Mouse (Mus musculus): ENCODE data around the gene Pnpla2. TPM values are rescaled to one million over a fixed set of nuclear protein-coding genes. Genes with fewer than 3 reads are reported as not detected.

Gene Pnpla2
- 10.3 and 13.7 TPM in 2 replicates for polyA plus RNA-seq (2012; rRNA removed)

DNA sequence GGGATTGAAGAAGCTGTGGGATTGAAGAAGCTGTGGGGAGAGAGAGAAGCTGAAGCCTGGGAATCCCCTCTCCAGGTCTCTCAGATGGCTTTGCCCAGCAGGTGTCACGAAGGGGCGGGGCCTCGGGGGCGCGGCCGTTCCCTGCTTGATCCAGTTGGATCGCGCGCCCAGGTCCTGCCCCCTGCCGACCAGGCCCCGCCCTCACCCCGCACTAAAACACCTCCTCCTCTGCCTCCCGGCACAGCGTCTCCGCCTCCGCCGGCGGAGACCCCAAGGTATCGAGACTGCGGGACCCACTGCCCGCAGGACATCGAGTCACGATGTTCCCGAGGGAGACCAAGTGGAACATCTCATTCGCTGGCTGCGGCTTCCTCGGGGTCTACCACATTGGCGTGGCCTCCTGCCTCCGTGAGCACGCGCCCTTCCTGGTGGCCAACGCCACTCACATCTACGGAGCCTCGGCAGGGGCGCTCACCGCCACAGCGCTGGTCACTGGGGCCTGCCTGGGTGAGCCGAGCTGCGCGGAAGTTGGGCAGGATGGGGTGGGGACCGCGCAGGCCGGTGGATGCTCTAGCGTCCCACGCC is at the start of gene Pnpla2:
Pnpla2 (plus strand) TSS at position 232 of the 585 bp plus-strand sequence.

DNA sequence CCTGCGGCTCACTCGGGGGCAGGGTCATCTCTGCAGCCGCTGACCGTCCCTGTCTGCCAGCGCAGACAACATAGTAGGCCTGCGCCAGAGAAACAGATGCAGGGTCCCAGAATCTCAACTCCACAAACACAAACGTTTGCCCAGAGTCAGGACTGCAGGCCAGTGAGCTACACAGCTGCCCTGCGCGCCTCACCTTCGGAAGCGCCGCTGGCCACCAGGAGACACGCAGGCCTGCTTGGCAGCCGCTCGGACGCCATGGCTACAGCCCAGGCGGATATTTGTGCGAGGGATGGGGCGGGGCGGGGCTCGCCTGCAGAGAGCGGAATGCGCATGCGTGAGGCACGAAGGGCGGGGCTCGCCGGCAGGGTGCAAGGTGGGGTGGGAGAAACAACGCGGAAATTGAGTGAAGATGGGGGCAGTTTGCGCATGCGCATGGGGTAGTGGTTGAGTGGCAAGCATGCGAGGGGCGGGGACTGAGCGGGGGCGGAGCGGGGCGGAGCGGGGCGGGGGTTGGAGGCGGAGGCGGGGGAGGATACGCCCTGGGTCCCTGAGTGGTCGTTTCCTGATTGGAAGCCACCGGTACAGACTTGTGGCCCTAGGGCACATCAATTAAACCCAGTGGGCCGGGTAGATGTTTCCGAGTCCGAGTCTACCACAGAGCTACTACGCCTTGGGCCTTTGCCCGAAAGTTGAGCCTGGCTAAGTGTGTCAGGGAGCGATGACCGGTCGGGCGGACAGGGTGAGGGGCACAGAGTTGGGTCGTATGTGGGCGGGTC is 41.0 kb upstream of the Pnpla2 start, which contains the start of gene Gatd1:
Gatd1 (minus strand) TSS at position 328 of the 776 bp plus-strand sequence.

DNA sequence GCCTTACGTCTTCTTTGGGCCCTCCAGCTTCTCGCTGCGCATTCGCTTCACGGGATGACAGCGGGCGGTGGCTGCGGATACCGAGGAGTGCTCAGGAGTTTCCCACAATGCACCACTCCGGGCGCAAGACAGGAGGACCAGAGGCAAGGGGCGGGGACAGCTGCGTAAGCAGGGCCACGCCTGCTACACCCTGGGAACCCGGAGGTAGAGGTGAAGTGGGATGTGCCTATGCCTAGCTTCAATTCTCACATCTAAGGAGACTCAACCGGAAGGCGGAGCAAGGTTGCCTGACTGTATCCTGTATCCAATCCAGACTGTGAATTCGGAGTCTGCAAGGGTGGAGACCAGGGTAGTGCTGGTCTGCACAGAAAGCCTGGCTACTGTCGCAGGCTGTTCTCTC is 25.7 kb upstream of the Pnpla2 start, which contains the start of gene Cend1:
Cend1 (minus strand) TSS at position 182 of the 400 bp plus-strand sequence.

DNA sequence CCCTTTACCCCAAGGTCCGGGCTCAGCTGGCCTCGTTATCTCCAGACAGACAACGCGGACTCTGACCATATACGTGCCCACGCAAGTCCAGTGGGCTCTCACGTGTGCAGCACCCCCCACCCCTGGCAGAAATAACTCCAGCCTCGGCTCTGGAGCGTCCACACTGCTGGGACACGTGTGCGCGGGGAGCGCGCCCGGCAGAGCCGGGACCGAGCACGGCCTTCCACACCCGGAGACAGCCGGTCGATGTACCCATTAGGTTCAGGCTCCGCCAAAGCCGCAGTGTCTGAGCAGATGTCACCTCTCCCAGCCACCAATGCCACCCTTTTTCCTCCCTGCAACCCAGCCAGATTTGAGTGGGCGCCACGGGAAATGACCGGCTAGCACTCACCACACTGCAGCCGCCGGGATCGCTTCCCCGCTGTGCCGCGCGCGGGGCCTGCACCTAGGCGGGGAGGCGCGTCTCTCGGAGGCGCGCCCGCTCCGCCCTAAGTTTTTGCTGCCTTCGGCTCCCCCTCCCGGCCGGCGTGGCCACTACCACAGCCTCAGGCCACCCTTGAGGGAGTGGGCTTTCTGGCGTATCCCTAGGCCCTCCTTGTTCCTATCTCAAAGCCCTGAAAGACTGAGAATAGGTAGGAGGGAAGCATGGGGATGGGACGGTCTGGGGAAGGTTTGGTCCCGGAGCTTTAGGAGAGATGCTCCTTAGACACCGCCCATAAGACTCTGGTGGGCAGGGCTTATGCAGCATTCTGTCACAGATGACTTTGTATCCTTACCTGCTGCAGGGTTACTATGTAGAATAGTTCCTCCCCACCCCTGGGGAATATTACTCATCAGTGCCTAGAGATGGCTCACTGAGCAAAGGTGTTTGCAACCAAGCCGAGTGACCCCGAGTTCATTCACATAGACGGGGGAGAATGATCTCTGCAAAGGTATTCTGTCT is 17.5 kb upstream of the Pnpla2 start, which contains the start of gene Slc25a22:
Slc25a22 (minus strand) TSS at position 715 of the 943 bp plus-strand sequence.

DNA sequence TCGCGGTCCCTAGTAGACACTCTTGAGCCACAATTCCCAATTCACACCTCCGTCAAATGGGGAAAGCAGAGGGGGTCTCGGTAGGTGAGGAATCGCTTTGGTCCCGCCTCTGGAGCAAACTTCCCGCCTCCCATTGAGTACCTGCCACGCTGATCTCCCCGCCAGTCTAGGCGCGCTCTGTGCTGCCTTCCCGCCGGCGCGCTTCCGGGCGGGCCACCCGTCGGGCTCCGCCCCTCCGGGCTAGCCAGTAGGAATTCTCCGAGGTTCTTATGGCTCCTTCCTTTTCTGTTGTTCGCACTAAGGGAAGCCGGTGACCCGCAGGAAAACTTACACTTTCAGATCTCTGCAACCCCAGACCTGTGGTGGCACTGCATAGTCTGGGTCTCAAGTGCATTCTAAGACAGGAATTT is 11.2 kb upstream of the Pnpla2 start, which contains the start of gene Pidd1:
Pidd1 (minus strand) TSS at position 198 of the 410 bp plus-strand sequence.

DNA sequence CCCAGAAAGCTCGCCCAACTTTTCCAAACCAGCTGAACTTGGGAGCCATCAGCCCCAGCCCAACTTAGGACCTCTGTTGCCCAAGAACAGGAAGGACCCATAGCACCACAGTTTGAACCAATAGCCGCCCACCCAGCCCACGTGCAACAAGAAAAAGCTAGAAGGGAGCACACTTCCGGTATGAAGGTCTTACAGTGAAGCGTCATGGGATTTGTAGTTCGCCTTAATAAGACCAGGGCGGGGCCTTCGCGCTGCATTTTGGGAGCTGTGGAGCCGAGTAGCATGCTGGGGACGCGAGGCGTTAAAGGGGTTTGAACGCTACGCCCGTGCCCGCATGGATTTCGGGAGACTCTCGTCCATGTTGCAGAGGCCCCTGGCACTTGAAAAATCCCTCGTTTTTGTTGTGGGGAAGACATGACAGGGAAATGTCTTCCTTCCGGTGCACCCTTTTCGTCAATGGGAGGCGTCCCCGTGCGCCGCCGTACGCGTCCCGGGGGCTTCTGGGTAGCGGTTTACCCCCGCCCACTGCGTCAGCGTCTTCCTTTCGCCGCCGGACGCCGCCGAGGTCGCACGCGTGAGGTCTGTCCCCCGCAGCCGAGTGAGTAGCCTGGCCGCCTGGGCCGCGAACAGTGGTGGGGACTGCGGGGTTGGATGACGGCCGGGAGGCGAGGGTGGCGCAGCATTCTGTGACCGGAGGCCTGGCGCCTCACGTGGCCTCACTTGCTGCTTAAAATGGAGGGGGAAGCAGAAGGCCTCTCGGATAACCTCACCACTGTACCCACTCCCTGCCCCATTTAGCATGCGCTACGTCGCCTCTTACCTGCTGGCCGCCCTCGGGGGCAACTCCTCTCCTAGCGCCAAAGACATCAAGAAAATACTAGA is 7.6 kb upstream of the Pnpla2 start, which contains the start of gene Rplp2:
Rplp2 (plus strand) TSS at position 261 of the 882 bp plus-strand sequence.

DNA sequence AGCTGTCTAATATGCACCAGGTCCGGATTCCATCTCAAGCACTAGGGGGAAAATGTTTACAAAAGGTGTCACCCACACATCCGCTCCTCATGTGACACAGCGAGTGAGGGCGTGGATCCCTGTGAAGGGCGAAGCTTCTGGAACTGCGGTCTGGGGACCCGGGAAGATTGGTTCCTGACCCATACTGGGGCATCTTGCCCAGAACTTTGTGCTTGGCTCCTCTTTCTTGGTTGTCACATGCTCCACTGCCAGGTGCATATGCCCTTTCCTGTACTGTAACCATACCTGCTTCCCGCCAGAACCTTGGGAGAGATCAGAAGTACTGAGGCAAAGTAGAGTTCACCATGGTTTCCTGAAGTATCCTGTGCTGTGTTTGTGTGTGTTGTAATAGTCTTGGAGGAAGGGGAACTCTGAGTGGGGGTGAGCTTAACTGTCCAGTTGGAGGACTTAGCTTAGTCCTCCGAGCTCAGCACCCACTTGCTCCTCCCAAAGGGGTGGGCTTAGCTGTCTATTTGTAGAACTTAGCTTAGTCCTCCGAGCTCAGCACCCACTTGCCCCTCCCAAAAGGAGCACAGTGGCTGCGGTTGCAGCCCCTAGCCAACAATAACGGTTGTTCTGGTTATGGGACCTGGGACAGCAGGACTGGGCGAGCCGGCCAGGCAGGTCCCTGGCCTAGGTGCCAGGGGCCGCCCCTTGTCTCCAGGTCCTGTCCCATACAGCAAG is 5.6 kb downstream of the Pnpla2 start, which contains the start of gene Cracr2b:
Cracr2b (plus strand) TSS at position 704 of the 723 bp plus-strand sequence.

DNA sequence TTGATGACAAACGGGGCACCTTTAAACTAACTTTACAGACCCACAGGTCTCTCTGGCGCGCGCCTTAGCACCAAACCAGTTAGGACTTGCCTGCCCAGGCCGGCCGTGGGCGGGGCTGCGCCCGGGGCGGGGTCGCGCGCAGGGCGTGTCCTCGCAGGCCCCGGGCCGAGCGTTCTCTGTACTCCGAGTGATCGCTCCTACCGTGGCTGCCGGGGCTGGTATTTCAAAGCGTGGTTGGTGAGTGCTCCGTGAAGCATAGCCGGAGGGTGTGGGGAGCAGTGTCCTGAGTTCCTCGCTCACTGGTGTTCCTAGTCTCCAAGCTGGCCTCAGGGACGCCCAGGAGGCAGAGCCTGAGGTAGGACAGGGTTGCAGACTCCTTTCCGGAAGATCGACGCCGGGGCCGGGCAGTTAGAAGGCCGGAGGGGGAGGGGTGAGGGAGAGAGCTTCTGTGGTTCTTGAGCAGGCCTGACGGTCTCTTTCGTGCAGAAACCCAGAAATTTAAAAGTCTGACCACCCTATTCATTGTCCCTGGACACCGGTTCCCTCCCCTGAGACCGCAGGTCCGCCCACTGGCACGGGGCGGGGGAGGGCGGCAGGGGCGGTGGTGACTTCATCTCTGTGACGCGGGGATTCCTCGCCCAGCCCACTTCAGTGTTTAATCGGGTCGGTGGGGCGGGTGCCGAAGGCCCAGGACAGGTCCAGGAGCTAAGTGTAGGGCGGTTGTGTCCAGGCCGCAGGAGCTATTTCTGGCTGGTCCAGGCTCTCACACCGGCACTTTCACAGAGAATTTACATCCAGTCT is 12.4 kb downstream of the Pnpla2 start, which contains the start of gene Cd151:
Cd151 (plus strand) TSS at position 163 of the 801 bp plus-strand sequence.

DNA sequence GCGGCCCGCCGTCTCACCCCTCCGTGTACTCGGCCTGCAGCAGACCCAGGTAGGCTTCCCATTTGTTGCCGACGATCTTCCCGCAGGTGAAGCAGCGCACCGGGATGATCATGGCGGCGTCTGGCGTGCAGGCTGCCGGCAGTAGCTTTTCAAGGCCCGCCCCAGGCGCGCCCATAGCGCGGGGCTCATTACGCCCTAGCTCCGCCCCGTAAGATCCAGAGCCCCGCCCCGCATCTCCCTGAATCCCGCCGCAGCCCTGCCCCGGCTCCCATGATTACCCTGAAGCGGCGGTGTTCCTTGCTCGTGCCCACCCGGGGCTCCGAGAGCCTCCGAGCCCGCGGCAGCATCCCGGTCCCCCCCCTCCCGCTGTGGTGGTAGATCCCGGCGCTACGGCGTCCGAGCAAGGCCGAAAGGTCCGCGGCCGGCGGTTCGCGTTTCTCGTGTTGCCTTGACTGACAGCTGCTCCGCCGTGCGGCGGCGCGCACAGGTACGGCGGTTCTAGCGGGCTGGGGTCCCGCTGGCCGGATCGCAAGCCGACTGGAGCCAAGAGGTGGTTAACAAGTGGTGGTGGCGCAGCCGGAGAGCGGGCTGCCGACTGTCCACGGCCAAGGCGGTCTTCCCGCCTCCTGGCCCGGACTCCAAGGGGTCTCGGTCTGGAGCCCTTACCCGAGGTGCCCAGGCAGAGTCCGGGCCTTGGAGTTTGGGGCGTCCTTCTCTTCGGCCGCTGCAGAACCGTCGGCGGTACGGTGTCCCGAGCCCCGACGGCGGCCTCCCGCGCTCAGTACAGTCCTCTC is 20.2 kb downstream of the Pnpla2 start, which contains the start of the genes Polr2l and Tspan4:
Polr2l (minus strand) TSS at position 122 of the 794 bp plus-strand sequence.
Tspan4 (plus strand) TSS at position 230 of the 794 bp plus-strand sequence.

Other genes starting within 250 kb of the Pnpla2 start
- gene Lmntd2, start 241.1 kb upstream of the Pnpla2 start, polyA plus RNA-seq (2012; rRNA removed), result 8.6 and 10.9 TPM in 2 replicates
- 38.0 and 43.8 TPM in 2 replicates for gene Rassf7, start 239.3 kb upstream of the Pnpla2 start, polyA plus RNA-seq (2012; rRNA removed)
- 45.8 and 52.9 TPM in 2 replicates for gene Phrf1, start 226.4 kb upstream of the Pnpla2 start, polyA plus RNA-seq (2012; rRNA removed)
- 0.49 and 0.77 TPM in 2 replicates for gene Irf7, start 188.7 kb upstream of the Pnpla2 start, polyA plus RNA-seq (2012; rRNA removed)
- gene Cdhr5, start 178.4 kb upstream of the Pnpla2 start, polyA plus RNA-seq (2012; rRNA removed), result 0.02 and 0.16 TPM in 2 replicates
- gene Sct, start 176.1 kb upstream of the Pnpla2 start, polyA plus RNA-seq (2012; rRNA removed), result 0.28 and 4.1 TPM in 2 replicates
- gene Drd4, start 163.2 kb upstream of the Pnpla2 start, polyA plus RNA-seq (2012; rRNA removed), result 0.56 and 1.6 TPM in 2 replicates
- gene Deaf1, start 127.5 kb upstream of the Pnpla2 start, polyA plus RNA-seq (2012; rRNA removed), result 45.2 and 61.7 TPM in 2 replicates
- 44.9 and 57.3 TPM in 2 replicates for gene Tmem80, start 127.5 kb upstream of the Pnpla2 start, polyA plus RNA-seq (2012; rRNA removed)
- 2.7 and 3.8 TPM in 2 replicates for gene Eps8l2, start 116.3 kb upstream of the Pnpla2 start, polyA plus RNA-seq (2012; rRNA removed)
- 237 and 389 TPM in 2 replicates for gene Taldo1, start 63.0 kb upstream of the Pnpla2 start, polyA plus RNA-seq (2012; rRNA removed)
- gene Gatd1, start 41.1 kb upstream of the Pnpla2 start, polyA plus RNA-seq (2012; rRNA removed), result 36.6 and 60.3 TPM in 2 replicates
- gene Cend1, start 25.7 kb upstream of the Pnpla2 start, polyA plus RNA-seq (2012; rRNA removed), result 6.8 and 9.0 TPM in 2 replicates
- gene Slc25a22, start 17.3 kb upstream of the Pnpla2 start, polyA plus RNA-seq (2012; rRNA removed), result 61.2 and 68.0 TPM in 2 replicates
- gene Pidd1, start 11.2 kb upstream of the Pnpla2 start, polyA plus RNA-seq (2012; rRNA removed), result 29.8 and 30.6 TPM in 2 replicates
- gene Rplp2, start 7.8 kb upstream of the Pnpla2 start, polyA plus RNA-seq (2012; rRNA removed), result 1,440 and 4,284 TPM in 2 replicates
- 4.1 and 6.6 TPM in 2 replicates for gene Cracr2b, start 5.9 kb downstream of the Pnpla2 start, polyA plus RNA-seq (2012; rRNA removed)
- 70.7 and 98.9 TPM in 2 replicates for gene Cd151, start 12.2 kb downstream of the Pnpla2 start, polyA plus RNA-seq (2012; rRNA removed)
- 45.0 and 90.3 TPM in 2 replicates for gene Polr2l, start 19.9 kb downstream of the Pnpla2 start, polyA plus RNA-seq (2012; rRNA removed)
- 19.9 and 31.4 TPM in 2 replicates for gene Tspan4, start 20.0 kb downstream of the Pnpla2 start, polyA plus RNA-seq (2012; rRNA removed)
- gene Chid1, start 84.7 kb downstream of the Pnpla2 start, polyA plus RNA-seq (2012; rRNA removed), result 17.4 and 24.0 TPM in 2 replicates
- 40.9 and 45.4 TPM in 2 replicates for gene Ap2a2, start 107.0 kb downstream of the Pnpla2 start, polyA plus RNA-seq (2012; rRNA removed)
- 0.08 and 0.11 TPM in 2 replicates for gene Muc6, start 200.1 kb downstream of the Pnpla2 start, polyA plus RNA-seq (2012; rRNA removed)
- gene Muc2, start 235.1 kb downstream of the Pnpla2 start, polyA plus RNA-seq (2012; rRNA removed), result 0.52 and 1.3 TPM in 2 replicates